ENCODE assay signal across 22 mouse cellular contexts in the genomic region with DNA sequence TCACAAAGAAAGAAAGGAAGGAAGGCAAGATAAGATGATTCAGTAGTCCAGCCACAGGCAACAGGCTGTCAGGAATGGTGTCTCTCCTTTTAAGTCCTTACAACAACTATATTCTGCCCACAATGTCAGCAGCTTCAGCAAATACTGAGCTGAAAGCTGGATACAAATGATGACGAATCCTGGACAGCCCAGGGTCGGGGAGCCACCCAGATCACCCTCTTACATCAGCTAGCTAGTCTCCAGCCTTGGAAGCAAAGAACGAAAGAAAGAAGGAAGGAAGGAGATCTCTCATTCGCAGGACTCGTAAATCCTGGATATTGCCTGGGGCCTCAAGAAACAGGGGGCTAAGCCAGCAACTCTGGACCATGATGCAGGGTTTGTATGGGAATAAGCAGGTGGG. TPM values are rescaled to one million over a fixed set of nuclear protein-coding genes. Genes with fewer than 3 reads are reported as not detected.
"Had no signal": no experiment of that assay in that cellular context is flagged by ENCODE, and none has a peak within 500 bp of the region (broad histone marks: within the 10 kb centered on the region; RNA-seq: fewer than 3 reads in every experiment).

No protein-coding gene starts in this region.

- DNase-seq: kidney, adult 18-20 months; kidney, adult 9 months; kidney, postnatal 14 days; kidney, postnatal 4 days; layer of hippocampus, postnatal 36 days; liver; lung, adult 18-20 months; lung, postnatal 14 days; lung, postnatal 4 days; midbrain, embryonic 14.5 days; retina, postnatal 1 day; right cerebral cortex, postnatal 25 days; spleen, adult 18-20 months; thymus, postnatal 25 days had no signal

- H3K27ac ChIP-seq: left cerebral cortex, adult 2 months; limb, embryonic 13.5 days; liver, embryonic 12.5 days; liver, embryonic 15.5 days; lung, embryonic 15.5 days; neural tube, embryonic 13.5 days; stomach, embryonic 15.5 days had no signal

- H3K4me3 ChIP-seq: left cerebral cortex, adult 2 months; limb, embryonic 13.5 days; liver, embryonic 12.5 days; liver, embryonic 15.5 days; lung, embryonic 15.5 days; neural tube, embryonic 13.5 days; stomach, embryonic 15.5 days had no signal

RNA-seq across cellular contexts. Expression of a gene that starts 44.8 kb away (rescaled TPM):
- total RNA-seq: megakaryocyte-erythroid progenitor cell, adult 5-6 weeks had no signal
